Mouse (Mus musculus) monocyte, adult 5-6 weeks (primary cell): ENCODE data around the gene Eva1c. TPM values are rescaled to one million over a fixed set of nuclear protein-coding genes. Genes with fewer than 3 reads are reported as not detected.

Source experiments
- ATAC-seq: fragments of 153-309, 156-312 bp; replicated peaks from 2 replicates; pipeline ENCODE4 v1.8.0; 2017; ENCODE audit warnings: mild to moderate bottlenecking; ENCODE audit not compliant: low TSS enrichment, insufficient number of reproducible peaks, severe bottlenecking, poor library complexity, low FRiP score
- total RNA-seq: library from RNA; stranded (forward); fragments of 200-1000, 200-491, 200-594 nt; gene quantifications from 3 replicates; pipeline ENCODE4 v1.2.3, GENCODE M21; 2017

Gene Eva1c
- total RNA-seq, 1 experiment from 2014 or later: not detected

DNA sequence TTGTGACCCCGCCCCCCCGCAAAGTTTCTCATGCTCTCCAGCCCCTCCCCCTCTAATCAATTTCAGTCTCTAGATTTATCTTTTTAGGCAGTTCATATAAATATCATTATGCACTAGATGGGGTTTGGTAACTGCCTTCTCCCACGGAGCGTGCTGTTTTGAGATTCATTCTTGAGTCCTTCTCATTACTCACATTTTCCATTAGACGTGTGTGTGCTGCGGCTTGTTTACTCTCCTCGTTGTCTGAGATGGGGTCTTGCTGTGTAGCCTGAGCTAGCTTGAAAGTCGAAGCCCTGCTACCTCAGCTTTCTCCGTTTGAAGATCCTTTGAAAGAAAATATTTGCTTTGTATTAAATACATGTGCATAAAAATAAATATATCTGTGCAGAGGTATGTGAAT is 67.3 kb downstream of the Eva1c start:
- no peak for ATAC-seq

DNA sequence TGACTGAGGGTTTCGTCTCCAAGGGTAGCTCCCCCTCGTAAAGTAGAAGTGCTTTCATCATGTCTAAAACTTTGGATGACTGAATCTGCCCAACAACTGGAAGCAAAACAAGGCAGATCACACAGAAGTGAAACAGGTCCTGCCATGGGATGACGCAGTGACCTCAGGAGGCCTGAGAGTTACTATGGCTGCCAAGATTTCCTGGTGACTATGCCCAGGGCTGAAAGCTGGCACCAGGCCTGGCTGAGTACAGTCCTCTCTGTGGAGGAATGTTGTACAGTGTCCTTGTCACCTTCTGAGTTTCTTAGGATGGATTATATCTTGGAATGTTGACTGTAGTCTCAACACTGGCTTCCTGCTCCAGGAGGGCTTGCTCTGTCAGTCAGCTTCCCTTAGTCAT is 71.1 kb downstream of the Eva1c start:
- ATAC-seq: no peak

DNA sequence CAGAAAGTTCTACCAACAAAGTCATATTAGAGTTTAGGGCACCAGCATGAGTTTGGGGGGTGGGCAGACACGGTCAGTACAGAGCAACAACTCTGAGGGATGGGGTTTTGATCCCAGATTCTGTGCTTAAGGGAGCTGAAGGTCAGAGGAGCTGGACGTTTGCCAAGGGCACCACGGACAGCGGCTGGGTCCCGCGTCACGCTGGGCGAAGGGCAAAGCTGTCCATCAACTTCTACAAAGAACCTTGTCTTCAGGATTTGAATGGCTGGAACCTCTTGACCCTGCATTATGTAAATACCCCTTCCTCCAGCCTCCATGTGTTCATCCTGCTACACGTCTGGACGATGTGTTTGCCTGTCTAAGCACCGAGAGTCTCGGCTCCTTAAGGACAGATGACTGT is 73.0 kb downstream of the Eva1c start:
- ATAC-seq: no peak

DNA sequence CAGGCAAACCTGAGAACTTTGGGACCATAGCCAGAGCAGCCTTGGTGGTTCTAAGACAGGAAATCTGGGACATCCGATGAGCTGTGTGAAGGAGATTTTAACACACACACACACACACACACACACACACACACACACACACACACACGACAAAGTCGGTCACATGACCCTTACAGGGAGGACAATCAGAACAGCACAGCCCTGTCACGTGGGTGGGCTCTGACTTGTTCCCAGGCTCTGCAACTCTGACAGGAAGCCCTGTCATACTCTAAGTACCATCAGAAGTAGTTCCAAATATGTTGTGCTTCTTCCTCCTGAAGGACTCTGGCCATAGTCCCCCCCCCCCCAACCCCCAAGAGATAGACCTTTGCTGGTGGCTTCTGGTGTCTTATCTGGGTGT is 74.8 kb downstream of the Eva1c start:
- ATAC-seq: no peak

GRCm38 (mm10) chr16:90903300-90903699 is 76.8 kb downstream of the Eva1c start:
- no peak for ATAC-seq

GRCm38 (mm10) chr16:90907250-90907649 is 80.7 kb downstream of the Eva1c start:
- no peak for ATAC-seq

DNA sequence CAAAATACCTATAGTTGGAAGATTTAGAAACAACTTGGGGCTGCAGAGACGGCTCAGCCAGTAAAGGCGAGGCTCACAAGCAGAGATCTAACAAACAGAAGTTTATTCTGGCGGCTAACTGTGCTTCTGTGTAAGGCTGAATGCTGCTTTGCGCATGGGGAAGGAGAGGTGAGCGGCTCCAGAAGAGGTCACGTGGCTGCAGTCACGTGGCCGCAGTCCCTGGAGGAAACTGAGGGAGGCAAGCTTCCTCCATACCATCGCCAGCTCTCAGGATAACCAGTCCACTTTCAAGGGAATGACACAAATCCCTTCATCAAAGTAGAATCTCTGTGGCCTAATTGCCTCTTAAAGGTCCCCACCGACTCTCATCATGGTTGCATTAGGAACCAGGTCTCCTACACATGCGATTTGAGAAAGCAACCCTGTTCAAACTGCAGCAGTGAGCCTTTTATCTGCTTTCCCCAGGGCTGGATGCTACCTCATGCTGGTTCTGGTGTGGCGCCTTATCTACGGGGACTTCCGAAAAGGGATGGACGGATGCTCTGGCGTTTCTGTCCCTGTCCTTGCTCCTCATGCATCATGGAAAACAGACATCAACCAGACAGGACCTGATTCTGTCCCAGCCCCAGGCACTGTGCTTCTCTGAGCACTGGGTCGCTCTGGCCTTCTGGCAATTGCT is 84.5 kb downstream of the Eva1c start:
- no peak for ATAC-seq

GRCm38 (mm10) chr16:90911766-90912165 is 85.2 kb downstream of the Eva1c start:
- no peak for ATAC-seq

DNA sequence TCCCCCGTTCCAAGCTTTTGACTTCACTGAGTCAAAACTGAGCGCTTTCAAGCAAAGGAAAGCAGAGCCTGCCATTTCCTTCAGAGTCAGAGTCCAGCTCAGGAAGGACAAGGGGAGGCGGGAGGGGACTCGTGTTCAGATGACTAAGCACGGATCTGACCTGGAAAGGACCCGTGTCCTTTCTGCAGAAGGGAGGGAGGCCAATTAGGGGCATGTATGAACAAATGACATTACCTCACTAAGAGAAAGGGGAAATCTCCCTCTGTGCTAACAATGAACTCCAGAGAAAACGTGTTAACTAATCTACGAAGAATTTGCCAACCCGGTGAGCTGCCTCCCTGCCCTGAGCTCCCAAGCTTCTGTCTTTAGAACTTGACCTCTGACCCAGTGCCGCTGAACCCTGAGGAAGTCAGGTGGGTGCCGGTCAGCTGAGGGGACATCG is 89.5 kb downstream of the Eva1c start:
- no peak for ATAC-seq

- no peak for ATAC-seq
Observed at GRCm38 (mm10) chr16:90917156-90917555, 90.6 kb downstream of the Eva1c start.

DNA sequence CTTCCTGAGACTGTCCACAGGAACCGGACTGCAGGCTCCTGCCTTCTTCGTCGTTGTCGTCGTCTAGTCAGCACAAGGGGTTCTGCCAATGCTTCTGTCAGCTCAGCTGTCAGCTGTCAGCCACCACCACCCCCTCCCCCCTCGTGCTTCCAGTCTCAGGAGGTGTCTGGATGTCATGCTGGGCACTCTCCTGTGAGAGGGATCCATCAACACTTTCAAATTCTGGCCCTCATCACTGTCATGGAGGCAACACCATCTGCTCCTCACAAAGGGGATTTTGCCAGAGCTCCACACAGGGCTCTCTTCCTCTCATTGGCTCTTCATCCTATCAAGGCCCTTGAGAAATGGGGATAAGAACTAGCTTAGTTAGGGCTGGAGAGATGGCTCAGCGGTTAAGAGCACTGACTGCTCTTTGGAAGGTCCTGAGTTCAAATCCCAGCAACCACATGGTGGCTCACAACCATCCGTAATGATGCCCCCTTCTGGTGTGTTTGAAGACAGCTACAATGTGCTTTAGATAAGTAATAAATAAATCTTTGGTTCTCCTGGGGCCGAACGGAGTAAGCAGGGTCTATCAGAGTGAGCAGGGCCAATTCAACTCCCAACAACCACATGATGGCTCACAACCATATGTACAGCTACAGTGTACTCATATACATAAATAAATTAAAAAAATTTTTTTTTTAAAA is 95.1 kb downstream of the Eva1c start:
- no peak for ATAC-seq

DNA sequence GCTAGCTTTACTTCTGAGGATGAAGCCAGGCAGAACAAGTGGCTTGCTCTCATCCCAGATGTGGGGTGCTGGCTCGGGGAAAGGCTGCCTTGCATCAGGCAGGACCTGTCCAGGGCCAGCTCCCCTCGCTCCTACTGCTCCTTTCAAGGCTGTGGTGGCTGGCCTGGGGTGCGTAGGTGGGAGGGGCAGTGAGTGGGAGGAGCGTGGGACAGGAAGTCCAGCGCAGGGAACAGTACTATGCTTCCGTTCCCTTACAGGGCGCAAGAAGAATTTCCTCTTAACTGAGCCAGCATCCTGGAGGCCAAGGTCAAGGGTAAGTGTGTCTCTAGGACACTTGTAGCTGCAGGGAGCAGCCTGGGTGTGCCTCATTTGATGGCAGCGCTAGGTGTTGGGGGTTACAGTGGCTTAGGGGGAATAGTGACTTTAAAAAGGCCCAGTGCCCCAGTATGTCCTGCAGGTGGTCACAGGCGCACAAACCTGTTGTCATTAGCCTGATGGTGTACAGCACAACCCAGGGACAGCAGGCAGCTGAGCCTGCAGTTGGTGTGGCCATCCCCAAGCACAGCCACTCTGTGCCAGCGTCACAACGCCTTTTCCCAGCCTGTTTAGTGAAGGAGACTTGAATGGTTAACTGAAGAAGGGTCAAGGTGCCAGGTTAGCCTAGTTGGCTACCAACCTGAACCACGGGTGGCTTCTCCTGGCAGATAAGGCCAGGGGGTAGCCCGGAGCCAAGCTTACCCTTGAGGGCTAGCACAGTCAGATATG is 98.3 kb downstream of the Eva1c start:
- ATAC-seq: no peak

GRCm38 (mm10) chr16:90925461-90925860 is 98.9 kb downstream of the Eva1c start:
- ATAC-seq: no peak

DNA sequence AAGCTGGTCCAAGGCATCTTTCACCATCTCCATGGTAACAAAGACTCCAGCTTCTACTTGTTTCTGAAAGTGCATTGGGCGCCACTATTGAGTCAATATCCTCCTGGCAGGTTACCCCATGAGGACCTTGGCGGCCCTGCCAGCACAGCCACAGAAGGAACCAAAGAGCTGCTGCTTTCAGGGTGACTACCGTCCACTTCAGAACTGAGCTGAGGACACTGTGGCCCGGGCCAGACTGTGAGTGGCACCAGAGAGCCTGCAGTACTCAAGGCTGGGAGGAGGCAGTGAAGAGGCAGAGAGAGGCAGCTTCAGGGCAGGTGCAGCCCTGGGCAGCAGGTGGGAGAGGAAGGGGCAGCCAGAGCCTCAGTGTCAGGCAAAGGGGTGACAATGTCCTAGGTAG is 100.9 kb downstream of the Eva1c start:
- ATAC-seq: no peak

GRCm38 (mm10) chr16:90933534-90934176 is 107.1 kb downstream of the Eva1c start:
- ATAC-seq: no peak

DNA sequence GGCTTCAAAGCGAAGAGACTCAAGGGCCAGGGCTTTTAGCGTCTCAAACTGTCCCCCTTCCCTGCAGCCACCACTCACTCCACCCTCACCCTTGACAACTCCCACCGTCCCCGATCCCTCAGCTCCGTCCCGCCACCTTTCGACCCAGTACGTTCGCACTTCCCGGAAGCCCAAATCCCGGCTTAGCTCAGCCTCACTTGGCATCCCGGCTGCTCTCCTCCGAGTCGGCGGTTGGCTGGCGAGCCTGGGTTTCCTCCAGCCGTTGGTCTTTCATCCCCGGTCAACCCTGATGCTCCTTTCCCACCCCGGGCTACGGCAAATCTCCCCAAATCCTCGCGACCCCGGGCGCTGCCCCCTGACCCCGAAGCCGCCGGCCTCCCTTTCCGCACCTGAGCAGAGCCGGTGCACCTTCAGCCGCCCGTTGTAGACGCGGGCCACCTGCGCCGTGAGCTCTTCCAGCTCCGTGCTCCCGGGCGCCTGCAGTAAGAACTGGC is 107.7 kb downstream of the Eva1c start:
- no peak for ATAC-seq

- peak; percentile 94 for ATAC-seq
Observed at GRCm38 (mm10) chr16:90934687-90935328, 108.3 kb downstream of the Eva1c start, which contains the start of gene Cfap298. Gene Cfap298, minus strand, starts transcription at chr16:90935114.

- no peak for ATAC-seq
Observed at GRCm38 (mm10) chr16:90941246-90941645, 114.7 kb downstream of the Eva1c start.
